Mouse (Mus musculus) frontal cortex, postnatal 14 days (tissue): Measurements from ENCODE around the gene Tmem243.
"Not testable (repeated sequence)": the region's sequence is repeated elsewhere in the genome, so short reads cannot be mapped to it uniquely, and the experiment has no call there.

Experiments
- DNase-seq, 2 experiments: peaks; one replicate each; pipeline ENCODE4 v3.0.0; 2022; ENCODE audit warnings: low spot score in 2 of 2

Tmem243 gene

DNA sequence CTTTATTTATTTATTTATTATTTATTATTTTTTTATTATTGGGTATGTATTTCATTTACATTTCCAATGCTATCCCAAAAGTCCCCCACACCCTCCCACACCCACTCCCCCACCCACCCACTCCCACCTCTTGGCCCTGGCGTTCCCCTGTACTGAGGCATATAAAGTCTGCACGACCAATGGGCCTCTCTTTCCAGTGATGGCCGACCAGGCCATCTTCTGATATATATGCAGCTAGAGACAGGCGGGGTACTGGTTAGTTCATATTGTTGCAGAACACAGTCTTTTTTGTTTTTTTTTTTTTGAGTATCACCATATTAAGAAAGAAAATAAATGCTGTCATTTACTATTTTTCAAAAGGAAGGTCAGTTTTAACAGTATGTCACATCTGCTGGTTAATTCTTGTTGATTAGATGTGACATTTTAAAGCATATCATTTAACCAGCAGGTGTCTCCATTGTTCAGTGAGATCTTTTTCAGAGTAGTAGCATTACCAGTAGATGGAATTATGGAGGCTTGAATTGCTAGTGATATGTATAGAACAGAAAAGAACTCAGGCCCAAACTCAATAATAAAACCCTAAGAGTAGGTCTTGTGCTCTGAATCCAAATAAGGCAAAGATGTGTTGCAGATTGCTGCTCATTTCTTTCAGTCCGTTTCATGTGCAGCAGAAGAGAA lies 69.0 kb downstream of the Tmem243 start:
- not testable (repeated sequence) for DNase-seq

DNA sequence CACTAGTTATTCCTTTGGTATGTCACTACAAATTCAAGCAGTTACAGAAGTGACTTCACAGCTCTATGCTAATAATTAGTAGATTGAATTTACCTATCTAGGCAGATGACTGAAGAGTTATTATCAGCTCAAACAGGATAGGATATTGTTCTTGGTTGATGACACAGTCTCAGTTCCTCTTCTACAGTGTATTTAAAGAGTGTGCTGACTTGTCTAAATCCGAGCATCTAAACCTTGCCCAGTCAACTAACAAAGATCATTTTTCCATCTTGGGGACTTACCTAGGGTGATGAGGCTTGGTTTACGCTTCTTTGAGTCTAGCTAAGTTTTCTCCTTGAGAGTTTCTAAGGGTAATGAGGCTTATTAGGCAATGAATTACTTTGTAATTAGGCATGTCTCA lies 72.8 kb downstream of the Tmem243 start:
- DNase-seq: no peak

DNA sequence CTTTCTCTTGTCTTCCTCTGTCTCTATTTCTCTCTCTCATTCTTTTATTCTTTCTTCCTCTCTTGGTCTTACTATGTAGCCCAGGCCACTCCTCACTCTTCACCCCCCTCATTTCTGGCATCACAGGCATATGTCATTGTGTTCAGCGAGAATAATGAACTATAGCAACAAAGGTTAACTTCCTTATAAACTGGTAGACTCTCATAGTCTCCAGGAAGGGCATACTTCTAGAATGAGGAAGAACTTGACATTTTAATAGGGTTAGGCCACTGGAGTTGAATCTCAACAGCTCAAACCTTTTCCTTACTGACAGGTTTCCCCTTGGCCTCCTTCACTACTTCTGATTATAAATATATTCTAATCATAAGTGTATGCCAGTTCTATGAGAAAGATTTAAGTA lies 86.0 kb downstream of the Tmem243 start:
- no peak for DNase-seq
